Mouse (Mus musculus) cerebellum, postnatal 25 days (tissue): ENCODE results near the gene Slc48a1.

Source experiments
- DNase-seq, 2 experiments: peaks; one replicate each; pipeline ENCODE4 v3.0.0; 2021; ENCODE audit warnings: mixed read lengths in 2 of 2

The Slc48a1 gene

DNA sequence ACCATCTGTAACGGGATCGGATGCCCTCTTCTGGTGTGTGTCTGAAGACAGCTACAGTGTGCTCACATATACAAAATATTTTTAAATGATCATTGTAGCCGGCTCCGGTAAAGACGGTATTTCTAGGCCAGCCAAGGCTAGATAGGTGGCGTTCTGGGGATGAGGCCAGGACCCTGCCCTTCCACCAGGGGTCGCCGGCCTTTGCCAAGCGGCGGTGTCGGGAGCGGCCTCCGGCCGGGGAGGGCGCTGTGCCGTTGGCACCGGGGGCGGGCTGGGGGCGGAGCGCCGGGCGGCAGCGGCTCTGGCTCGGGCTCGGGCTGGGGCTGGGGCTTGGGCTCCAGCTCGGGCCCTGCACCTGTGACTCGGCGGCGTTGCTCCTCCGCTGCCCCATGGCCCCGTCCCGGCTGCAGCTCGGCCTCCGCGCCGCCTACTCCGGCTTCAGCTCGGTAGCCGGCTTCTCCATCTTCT, 5.8 kb downstream of the Slc48a1 start:
- DNase-seq = peak; percentile 93 to 97

- DNase-seq = peak; percentile 63 to 75
Measured at GRCm38 (mm10) chr15:97784561-97785161, 6.3 kb downstream of the Slc48a1 start.

- DNase-seq = peak; percentile 45 to 51
Measured at GRCm38 (mm10) chr15:97785731-97786411, 7.6 kb downstream of the Slc48a1 start.

DNA sequence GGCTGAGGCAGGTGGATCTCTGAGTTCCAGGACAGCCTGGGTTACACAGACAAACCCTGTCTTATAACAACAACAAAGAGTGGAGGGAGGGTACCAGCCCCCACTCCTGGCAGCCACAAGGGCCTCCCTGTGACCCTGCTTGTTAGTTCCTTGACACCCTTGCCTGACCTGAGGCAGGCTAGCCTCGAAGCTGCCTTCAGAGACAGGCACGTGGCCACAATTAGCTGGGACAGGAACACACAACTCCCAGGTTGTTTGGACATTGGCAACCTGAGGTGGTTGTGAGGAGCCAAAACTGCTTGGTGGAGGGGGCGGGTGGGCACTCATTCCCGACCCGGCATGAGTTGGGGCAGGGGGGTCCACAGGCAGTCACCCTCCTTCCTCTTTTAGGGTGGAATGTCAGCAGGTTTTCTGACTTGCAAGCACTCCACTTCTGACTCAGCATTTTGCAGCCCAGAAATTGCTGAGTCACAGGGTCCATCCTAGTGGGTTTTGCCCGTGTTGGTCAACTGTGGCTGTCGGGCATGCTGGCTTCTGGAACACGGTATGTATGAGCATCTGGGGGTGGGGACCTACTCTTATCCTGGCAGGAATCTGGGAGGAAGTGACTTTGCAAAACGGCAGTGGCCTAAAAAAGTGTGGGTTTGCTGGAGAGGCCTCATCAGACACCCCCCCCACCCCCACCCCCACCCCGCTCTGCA, 8.2 kb downstream of the Slc48a1 start:
- DNase-seq = peak in 1 of 2 experiments; percentile 20

GRCm38 (mm10) chr15:97787148-97787798, 9.0 kb downstream of the Slc48a1 start:
- DNase-seq = no peak

DNA sequence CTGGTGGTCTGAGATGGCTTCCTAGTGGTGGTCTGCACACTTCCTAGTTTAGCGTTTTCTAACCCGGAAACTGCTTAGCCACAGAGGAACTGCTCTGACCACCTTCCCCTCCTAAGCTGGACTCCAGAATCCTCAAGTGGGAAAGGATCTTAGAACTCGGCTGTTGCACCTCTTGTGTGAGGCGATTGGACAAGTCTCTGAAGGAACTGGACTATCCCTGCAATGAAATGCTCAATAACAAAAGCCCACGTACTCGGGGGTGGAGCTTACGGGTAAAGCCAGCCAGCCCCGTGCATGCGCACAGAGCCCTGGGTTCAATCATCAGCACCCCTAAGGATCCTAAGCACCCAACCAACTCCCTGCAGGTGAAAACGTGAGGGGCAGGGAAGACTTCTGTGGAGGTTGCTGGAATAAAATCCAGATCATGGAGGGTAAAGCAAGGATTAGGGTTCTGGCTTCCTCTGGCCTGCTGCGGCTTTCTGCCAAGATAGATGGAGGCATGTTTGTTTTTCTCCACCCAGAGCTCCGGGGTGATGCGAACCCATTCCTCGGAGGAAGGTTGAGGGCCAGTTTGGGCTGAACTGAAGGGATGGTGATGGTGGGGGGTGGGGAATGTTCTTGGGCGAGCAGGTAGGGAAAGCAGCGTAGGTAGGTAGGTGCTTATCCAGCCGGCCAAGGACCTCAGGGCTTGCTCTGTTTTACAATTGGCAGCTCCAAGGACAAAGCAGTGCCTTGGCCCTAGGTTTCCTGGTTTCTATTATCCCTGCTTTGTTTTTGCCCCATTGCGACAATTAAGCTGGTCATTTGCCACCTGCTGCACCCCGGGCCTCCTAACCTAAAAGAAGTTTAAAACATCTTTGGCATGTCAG, 9.7 kb downstream of the Slc48a1 start:
- DNase-seq = peak in 1 of 2 experiments; percentile 30

DNA sequence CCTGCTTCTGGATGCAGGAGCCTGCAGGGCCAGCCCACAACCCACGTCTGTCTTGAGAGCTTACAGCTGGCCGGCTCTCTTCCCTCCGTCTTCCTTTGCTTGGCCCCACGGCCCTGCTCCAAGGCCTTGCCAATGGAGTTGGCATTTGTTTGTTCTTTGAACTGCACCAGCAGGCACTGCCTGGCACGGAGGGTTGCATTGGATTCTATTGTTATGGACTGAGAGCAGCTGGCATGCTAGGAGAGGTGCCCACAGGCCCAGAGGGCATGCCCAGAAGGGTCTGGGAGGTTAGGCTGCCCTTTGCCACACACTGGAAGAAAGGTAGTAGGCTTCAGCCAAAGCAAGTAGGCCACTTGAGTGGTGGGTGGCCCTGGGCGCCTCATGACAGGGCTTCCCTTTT, 10.5 kb downstream of the Slc48a1 start:
- peak; percentile 73 to 80 for DNase-seq

GRCm38 (mm10) chr15:97789761-97790505, 11.6 kb downstream of the Slc48a1 start:
- DNase-seq = peak; percentile 79 to 84

GRCm38 (mm10) chr15:97791126-97791700, 12.9 kb downstream of the Slc48a1 start:
- no peak for DNase-seq

GRCm38 (mm10) chr15:97793386-97794153, 15.2 kb downstream of the Slc48a1 start:
- DNase-seq = no peak

DNA sequence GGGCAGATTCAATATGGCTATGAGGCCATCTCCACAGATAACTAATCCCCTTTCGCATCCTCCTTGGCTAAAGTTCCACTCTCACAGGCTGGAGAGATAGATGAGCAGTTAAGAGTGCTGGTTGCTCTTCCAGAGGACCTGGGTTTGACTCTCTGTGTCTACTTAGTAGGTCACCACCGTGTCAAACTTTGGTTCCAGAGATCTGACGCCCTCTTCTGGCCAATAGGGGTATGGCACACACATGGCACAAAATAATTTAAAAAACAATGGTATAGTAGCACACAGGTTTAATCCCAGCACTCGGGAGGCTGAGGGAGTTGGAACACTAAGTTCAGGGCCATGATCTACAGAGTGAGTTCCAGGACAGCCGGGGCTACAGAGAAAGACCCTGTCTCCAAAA, 15.9 kb downstream of the Slc48a1 start:
- DNase-seq = no peak

DNA sequence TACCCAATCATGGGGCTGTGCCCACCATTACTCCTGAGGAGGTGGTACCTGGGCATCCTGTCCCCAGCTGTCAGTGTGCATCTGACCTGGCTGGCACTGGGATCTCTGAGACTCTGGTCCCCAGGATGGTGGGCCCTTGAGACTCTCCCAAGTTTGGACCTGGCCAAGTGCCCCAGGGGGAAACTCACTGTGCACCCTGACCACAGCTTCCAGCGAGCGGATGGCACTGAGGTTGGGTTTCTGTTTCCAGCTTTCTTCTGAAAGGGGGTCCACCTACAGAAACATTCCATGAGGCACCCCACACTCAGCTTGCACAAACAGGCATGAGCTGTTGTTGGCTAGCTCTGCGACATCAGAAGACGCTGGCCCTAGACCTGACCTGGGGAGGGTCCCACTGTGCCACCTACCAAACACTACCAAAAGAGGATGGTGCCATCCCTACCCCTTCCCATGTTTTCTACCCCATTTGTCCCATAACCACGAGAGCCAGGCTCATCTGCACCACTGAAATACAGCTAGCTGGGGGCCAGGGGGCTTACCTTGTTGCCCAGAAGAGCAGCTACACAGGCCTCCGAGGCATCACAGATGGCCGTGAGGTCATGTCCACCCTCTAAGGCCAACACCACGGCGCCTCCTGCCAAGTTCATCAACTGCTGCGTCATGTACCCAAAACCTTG, 17.4 kb downstream of the Slc48a1 start:
- DNase-seq = no peak

GRCm38 (mm10) chr15:97796674-97797310, 18.5 kb downstream of the Slc48a1 start:
- no peak for DNase-seq

DNA sequence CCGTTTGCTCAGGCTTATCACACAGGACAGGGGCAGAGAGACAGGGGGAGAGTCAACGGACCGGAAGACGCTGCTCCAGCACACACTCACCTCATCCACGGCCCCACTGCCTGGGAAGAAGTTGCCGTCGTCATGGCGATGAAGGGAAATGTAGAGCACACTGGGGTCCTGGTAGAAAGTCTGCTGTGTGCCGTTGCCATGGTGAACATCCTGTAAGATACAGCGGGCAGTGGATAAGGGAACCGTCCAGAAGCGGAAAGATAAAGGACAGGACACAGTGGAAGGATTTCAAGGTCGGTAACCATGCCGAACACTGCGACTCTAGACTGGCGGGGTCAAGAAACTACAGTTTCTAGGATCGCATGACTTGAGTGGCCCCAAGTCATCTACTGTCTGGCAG, 19.8 kb downstream of the Slc48a1 start:
- no peak for DNase-seq

DNA sequence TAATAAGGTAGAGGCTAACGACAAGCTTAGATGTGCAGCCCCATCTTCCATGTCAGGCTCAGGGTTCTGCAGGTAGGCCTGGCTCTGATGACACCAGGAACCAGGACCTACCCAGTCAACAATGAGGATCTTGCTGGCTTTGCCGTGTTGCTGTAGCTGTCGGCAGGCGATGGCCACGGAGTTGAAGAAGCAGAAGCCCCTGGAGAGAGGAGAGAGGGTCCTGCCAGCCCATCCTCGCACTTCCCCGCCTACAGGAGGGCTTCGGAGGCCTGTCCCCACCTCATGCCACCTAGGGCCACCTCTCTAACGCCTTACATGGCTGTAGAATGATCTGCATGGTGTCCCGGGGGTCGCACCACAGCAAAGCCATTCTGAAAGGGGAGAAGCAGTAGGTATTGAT, 21.1 kb downstream of the Slc48a1 start:
- no peak for DNase-seq

GRCm38 (mm10) chr15:97800853-97801252, 22.5 kb downstream of the Slc48a1 start:
- no peak for DNase-seq

GRCm38 (mm10) chr15:97801811-97802210, 23.5 kb downstream of the Slc48a1 start:
- peak in 1 of 2 experiments; percentile 59 for DNase-seq

DNA sequence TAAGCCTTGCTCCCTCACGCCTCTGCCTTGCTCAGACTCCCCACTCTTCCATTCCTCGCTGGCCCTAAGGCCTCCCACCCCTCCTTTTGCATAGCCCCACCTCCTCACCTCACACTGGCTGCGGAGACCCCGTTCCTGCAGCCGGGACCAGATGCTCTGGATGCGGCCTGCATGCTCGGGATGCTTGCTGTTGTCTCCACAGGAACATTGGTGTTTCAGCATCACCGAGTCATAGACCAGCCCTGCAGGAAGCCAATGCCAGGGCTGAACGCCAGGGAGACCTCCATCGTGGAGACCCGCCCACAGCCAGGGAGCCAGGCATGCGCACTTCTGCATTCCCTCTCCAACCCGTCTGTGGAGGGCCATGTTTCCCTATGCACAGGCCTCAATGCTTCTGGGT, 24.3 kb downstream of the Slc48a1 start:
- DNase-seq = no peak

- DNase-seq = no peak
Measured at GRCm38 (mm10) chr15:97807867-97808266, 29.5 kb downstream of the Slc48a1 start.
